Mouse (Mus musculus): ENCODE results near the gene Lrrc59. TPM values are rescaled to one million over a fixed set of nuclear protein-coding genes. Genes with fewer than 3 reads are reported as not detected.
"Not testable (repeated sequence)": the region's sequence is repeated elsewhere in the genome, so short reads cannot be mapped to it uniquely, and the experiment has no call there.

Gene Lrrc59
- polyA plus RNA-seq, 1 experiment = 63.6 TPM

- no peak overlapping the region for H3K4me3 ChIP-seq (ENCODE audit: insufficient read depth, low read depth, low read length)
- H3K4me1 ChIP-seq (ENCODE audit: control insufficient read depth, insufficient read depth, insufficient read length, low read length) = 0 out of 2 replicates have a peak, but pooled peaks cover 4% of the 10 kb centered on the region
- H3K27ac ChIP-seq (replicated peaks; ENCODE audit: low read depth, low read length) = no peak overlapping the region
These were observed 31.8 kb downstream of the Lrrc59 start for GRCm38 (mm10) chr11:94661344-94661743.

GRCm38 (mm10) chr11:94665281-94665680 is 35.7 kb downstream of the Lrrc59 start:
- no peak overlapping the region for H3K4me3 ChIP-seq (ENCODE audit: insufficient read depth, low read depth, low read length)
- 0 out of 2 replicates have a peak, but pooled peaks cover 4% of the 10 kb centered on the region for H3K4me1 ChIP-seq (ENCODE audit: control insufficient read depth, insufficient read depth, insufficient read length, low read length)
- H3K27ac ChIP-seq (replicated peaks; ENCODE audit: low read depth, low read length) = peak overlapping the region; percentile 44

GRCm38 (mm10) chr11:94674984-94675383 is 45.4 kb downstream of the Lrrc59 start:
- Histone ChIP-seq H3K4me1 (ENCODE audit: control insufficient read depth, insufficient read depth, insufficient read length, low read length) (peaks cover 24% of the 10 kb centered on the region), H3K27ac (replicated peaks; ENCODE audit: low read depth, low read length) (no peak overlapping the region), H3K4me3 (ENCODE audit: insufficient read depth, low read depth, low read length) (peak overlapping the region; percentile 8; the same call in 1 of the 2 replicates)

GRCm38 (mm10) chr11:94675446-94675845 is 45.9 kb downstream of the Lrrc59 start:
- peak overlapping the region; percentile 88; the same call in 1 of the 2 replicates for H3K4me3 ChIP-seq (ENCODE audit: insufficient read depth, low read depth, low read length)
- peaks cover 24% of the 10 kb centered on the region for H3K4me1 ChIP-seq (ENCODE audit: control insufficient read depth, insufficient read depth, insufficient read length, low read length)
- no peak overlapping the region for H3K27ac ChIP-seq (replicated peaks; ENCODE audit: low read depth, low read length)

- Histone ChIP-seq H3K4me1 (ENCODE audit: control insufficient read depth, insufficient read depth, insufficient read length, low read length) (peaks cover 24% of the 10 kb centered on the region), H3K27ac (replicated peaks; ENCODE audit: low read depth, low read length) (no peak overlapping the region), H3K4me3 (ENCODE audit: insufficient read depth, low read depth, low read length) (peak overlapping the region; percentile 88)
These were observed 46.7 kb downstream of the Lrrc59 start for GRCm38 (mm10) chr11:94676308-94676707.

GRCm38 (mm10) chr11:94676754-94677606 is 47.4 kb downstream of the Lrrc59 start, which contains the start of gene Xylt2:
Xylt2 (minus strand) TSS chr11:94677515.
- H3K4me1 ChIP-seq (ENCODE audit: control insufficient read depth, insufficient read depth, insufficient read length, low read length) = peaks cover 24% of the 10 kb centered on the region
- H3K27ac ChIP-seq (replicated peaks; ENCODE audit: low read depth, low read length) = peak within 1 kb of the TSS; percentile 56
- H3K4me3 ChIP-seq (ENCODE audit: insufficient read depth, low read depth, low read length) = peak within 1 kb of the TSS; percentile 88

GRCm38 (mm10) chr11:94677607-94678145 is 48.1 kb downstream of the Lrrc59 start:
- H3K4me3 ChIP-seq (ENCODE audit: insufficient read depth, low read depth, low read length) = peak overlapping the region; percentile 64
- peaks cover 30% of the 10 kb centered on the region for H3K4me1 ChIP-seq (ENCODE audit: control insufficient read depth, insufficient read depth, insufficient read length, low read length)
- peak overlapping the region; percentile 49; the same call in 1 of the 2 replicates for H3K27ac ChIP-seq (replicated peaks; ENCODE audit: low read depth, low read length)

- H3K27ac ChIP-seq (replicated peaks; ENCODE audit: low read depth, low read length) = no peak overlapping the region
- peaks cover 18% of the 10 kb centered on the region for H3K4me1 ChIP-seq (ENCODE audit: control insufficient read depth, insufficient read depth, insufficient read length, low read length)
- H3K4me3 ChIP-seq (ENCODE audit: insufficient read depth, low read depth, low read length) = no peak overlapping the region
These were observed 51.1 kb downstream of the Lrrc59 start for GRCm38 (mm10) chr11:94680639-94681038.

GRCm38 (mm10) chr11:94681640-94682039 is 52.1 kb downstream of the Lrrc59 start:
- Histone ChIP-seq H3K4me1 (ENCODE audit: control insufficient read depth, insufficient read depth, insufficient read length, low read length) (peaks cover 10% of the 10 kb centered on the region), H3K4me3 (ENCODE audit: insufficient read depth, low read depth, low read length) (no peak overlapping the region), H3K27ac (replicated peaks; ENCODE audit: low read depth, low read length) (peak overlapping the region; percentile 78)

GRCm38 (mm10) chr11:94682427-94682826 is 52.9 kb downstream of the Lrrc59 start:
- Histone ChIP-seq H3K27ac (replicated peaks; ENCODE audit: low read depth, low read length) (peak overlapping the region; percentile 57), H3K4me1 (ENCODE audit: control insufficient read depth, insufficient read depth, insufficient read length, low read length) (peaks cover 10% of the 10 kb centered on the region), H3K4me3 (ENCODE audit: insufficient read depth, low read depth, low read length) (no peak overlapping the region)

- H3K27ac ChIP-seq (replicated peaks; ENCODE audit: low read depth, low read length) = peak overlapping the region; percentile 41
These were observed 57.6 kb downstream of the Lrrc59 start for GRCm38 (mm10) chr11:94687178-94687577.

GRCm38 (mm10) chr11:94692502-94692901 is 62.9 kb downstream of the Lrrc59 start:
- H3K27ac ChIP-seq (replicated peaks; ENCODE audit: low read depth, low read length); H3K4me3 ChIP-seq (ENCODE audit: insufficient read depth, low read depth, low read length); H3K4me1 ChIP-seq (ENCODE audit: control insufficient read depth, insufficient read depth, insufficient read length, low read length): not testable (repeated sequence)

More at GRCm38 (mm10) chr11:94687178-94687577, 57.6 kb downstream of the Lrrc59 start:
- no peak overlapping the region for H3K4me3 ChIP-seq (ENCODE audit: insufficient read depth, low read depth, low read length)
- peaks cover 9% of the 10 kb centered on the region for H3K4me1 ChIP-seq (ENCODE audit: control insufficient read depth, insufficient read depth, insufficient read length, low read length)

Other genes starting within 250 kb of the Lrrc59 start
- 0.50 and 1.7 TPM in 2 replicates for gene Abcc3, start 236.8 kb upstream of the Lrrc59 start, polyA plus RNA-seq (2012; ENCODE audit: insufficient read depth, insufficient read length, missing spikeins)
- gene Cacna1g, start 155.6 kb upstream of the Lrrc59 start, polyA plus RNA-seq (2012; ENCODE audit: insufficient read depth, insufficient read length, missing spikeins) = 0.83 and 1.0 TPM in 2 replicates
- not detected in 2 replicates for gene Spata20, start 143.6 kb upstream of the Lrrc59 start, polyA plus RNA-seq (2012; ENCODE audit: insufficient read depth, insufficient read length, missing spikeins)
- not detected in 2 replicates for gene Epn3, start 129.8 kb upstream of the Lrrc59 start, polyA plus RNA-seq (2012; ENCODE audit: insufficient read depth, insufficient read length, missing spikeins)
- gene Mycbpap, start 108.0 kb upstream of the Lrrc59 start, polyA plus RNA-seq (2012; ENCODE audit: insufficient read depth, insufficient read length, missing spikeins) = not detected in 2 replicates
- gene Rsad1, start 80.5 kb upstream of the Lrrc59 start, polyA plus RNA-seq (2012; ENCODE audit: insufficient read depth, insufficient read length, missing spikeins) = 4.2 and 5.3 TPM in 2 replicates
- not detected in 2 replicates for gene Chad, start 64.7 kb upstream of the Lrrc59 start, polyA plus RNA-seq (2012; ENCODE audit: insufficient read depth, insufficient read length, missing spikeins)
- 70.3 and 94.2 TPM in 2 replicates for gene Acsf2, start 27.9 kb upstream of the Lrrc59 start, polyA plus RNA-seq (2012; ENCODE audit: insufficient read depth, insufficient read length, missing spikeins)
- gene Mrpl27, start 24.0 kb downstream of the Lrrc59 start, polyA plus RNA-seq (2012; ENCODE audit: insufficient read depth, insufficient read length, missing spikeins) = 138 and 145 TPM in 2 replicates
- gene Eme1, start 24.2 kb downstream of the Lrrc59 start, polyA plus RNA-seq (2012; ENCODE audit: insufficient read depth, insufficient read length, missing spikeins) = not detected in 2 replicates
- 5.6 and 8.2 TPM in 2 replicates for gene Xylt2, start 47.7 kb downstream of the Lrrc59 start, polyA plus RNA-seq (2012; ENCODE audit: insufficient read depth, insufficient read length, missing spikeins)
- not detected in 2 replicates for gene Gm11541, start 74.7 kb downstream of the Lrrc59 start, polyA plus RNA-seq (2012; ENCODE audit: insufficient read depth, insufficient read length, missing spikeins)
- gene Cdc34b, start 112.0 kb downstream of the Lrrc59 start, polyA plus RNA-seq (2012; ENCODE audit: insufficient read depth, insufficient read length, missing spikeins) = not detected in 2 replicates
- gene Tmem92, start 152.9 kb downstream of the Lrrc59 start, polyA plus RNA-seq (2012; ENCODE audit: insufficient read depth, insufficient read length, missing spikeins) = not detected in 2 replicates